Mouse (Mus musculus): ENCODE measurements around the gene Ypel4.

Gene Ypel4

DNA sequence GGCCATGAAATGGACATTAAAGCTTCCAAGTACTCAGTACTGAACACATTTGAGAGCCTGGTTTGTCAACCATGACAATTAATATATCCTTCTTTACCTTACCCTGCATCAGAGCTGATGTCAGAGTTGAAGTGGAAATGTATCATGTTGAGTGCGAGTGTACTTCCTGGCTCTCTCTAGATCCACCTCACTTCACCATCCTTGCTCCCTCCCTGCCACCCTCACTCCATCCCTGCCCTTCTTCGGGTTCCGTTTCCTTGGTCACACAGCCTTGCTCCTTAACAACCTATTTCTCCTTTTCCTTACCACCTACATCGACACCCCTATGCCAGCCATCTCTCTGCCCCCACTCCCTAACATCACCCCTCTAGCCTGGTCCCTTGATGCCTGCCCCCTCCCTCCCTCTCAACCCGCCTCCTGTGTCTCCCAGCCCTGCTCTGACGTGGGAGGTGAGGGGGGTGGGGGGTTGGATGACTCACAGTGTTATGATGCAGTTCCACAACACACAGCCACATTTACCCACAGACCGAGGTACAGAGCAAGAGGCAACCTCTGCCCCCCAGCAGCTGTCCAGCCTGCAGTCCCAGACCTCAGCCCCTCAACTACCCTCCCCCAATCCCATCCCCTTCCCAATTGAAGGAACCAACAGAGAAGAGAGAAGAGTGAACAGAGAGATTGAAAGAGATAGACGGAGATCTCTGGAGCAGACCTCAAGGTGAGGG is at the start of gene Ypel4:
Gene Ypel4, plus strand, starts transcription at position 480 of the 722 bp plus-strand sequence.
- no peak for DNase-seq (ENCODE audit: low read depth, low spot score)

DNA sequence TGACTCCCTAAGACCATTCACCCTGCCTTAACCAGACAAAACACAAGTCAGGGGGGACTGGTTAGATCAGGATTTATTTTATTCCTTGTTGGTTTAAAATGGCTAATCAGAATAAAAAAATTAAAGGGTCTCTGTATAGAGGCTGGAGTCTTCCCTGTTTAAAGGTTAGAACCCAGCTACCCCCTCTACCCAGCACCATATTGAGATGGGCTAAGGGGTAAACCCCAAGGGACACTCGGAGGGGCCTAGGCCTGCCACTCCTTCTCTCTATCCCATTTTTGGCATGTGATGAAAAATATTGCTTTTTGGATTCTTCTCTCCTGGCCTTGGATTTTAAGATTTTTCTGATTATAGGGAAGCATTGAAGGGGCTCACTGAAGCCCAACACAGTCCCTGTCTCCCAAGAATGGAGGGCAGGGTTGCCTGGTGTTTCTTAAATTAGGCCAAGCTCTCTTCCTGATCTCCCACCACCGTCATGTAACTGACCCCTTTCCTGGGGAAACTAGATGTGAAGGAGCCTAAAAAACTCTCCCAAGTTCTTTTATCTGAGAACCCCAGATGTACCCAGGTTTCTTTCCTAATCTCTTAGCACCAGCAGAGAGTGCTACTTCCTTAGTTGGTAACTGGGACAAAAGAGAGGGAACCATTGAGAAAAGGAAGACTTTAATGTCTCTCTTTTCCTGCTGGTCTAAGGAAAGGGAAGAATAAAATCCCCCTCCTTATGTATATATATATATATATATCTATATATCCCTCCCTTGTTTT is 45.6 kb upstream of the Ypel4 start:
- no peak for DNase-seq (ENCODE audit: low read depth, low spot score)

DNA sequence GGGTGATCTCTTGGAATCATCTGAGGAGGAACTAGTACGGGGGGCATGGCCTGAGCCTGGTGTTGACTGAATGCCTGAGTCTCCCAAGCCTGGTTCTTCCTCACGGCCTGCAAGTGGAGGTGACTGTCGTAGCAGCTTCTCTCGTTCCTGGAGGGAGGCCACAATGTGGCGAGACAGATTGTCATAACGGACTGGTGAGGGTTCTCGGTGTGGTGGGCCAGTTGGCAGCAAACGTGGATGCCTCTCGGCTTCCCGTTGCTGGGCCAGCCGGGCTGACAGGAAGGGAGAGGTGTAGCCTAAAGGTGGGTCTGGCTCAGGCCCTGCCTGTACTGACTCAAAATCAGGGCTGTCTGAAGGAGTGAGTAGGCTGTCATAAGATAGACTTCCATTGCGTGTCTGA is 43.8 kb upstream of the Ypel4 start:
- no peak for DNase-seq (ENCODE audit: low read depth, low spot score)

GRCm38 (mm10) chr2:84695007-84695695 is 38.7 kb upstream of the Ypel4 start:
- no peak for DNase-seq (ENCODE audit: low read depth, low spot score)

- no peak for DNase-seq (ENCODE audit: low read depth, low spot score)
Measured at GRCm38 (mm10) chr2:84703497-84703896, 30.4 kb upstream of the Ypel4 start.

- no peak for DNase-seq (ENCODE audit: low read depth, low spot score)
Measured at GRCm38 (mm10) chr2:84704329-84704728, 29.5 kb upstream of the Ypel4 start.

DNA sequence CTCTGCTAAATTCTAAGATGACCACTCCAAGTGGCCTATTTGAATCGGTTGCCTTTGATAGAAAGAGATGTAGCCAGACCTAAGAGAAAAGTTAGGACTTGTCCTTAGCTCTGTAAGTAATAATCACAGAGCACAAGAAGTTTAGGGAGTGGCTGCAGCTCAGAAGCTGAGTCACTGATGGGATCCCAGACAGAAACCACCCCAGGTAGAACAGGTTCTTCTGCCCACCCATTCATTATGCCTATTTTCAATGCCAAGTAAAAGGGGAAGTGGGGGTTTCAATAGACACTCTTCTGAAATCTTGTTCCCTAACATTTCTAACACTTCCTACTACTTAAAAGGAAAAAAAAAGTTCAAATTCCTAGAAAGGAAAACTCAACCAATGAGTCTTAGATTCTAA is 28.6 kb upstream of the Ypel4 start:
- DNase-seq (ENCODE audit: low read depth, low spot score) = no peak

DNA sequence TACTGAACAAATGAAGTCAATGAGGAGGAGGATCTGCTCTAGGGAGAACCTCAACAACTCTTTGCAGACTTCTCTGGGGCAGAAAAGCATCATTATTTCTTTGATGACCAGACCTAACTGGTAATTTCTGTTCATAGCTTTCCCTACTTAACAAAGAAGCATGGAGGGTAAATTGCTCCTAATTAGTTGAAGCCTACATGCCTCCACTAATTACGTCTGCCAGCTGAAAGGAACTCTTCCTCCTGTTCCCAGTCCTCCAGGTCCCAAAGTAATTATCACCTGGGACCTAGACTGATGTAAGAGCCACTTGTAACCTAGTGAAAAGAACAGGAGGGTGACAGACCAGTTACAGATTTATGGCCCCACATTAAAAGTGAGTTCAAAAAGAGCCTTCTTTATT is 26.3 kb upstream of the Ypel4 start:
- DNase-seq (ENCODE audit: low read depth, low spot score) = no peak

GRCm38 (mm10) chr2:84711898-84712297 is 22.0 kb upstream of the Ypel4 start:
- no peak for DNase-seq (ENCODE audit: low read depth, low spot score)

DNA sequence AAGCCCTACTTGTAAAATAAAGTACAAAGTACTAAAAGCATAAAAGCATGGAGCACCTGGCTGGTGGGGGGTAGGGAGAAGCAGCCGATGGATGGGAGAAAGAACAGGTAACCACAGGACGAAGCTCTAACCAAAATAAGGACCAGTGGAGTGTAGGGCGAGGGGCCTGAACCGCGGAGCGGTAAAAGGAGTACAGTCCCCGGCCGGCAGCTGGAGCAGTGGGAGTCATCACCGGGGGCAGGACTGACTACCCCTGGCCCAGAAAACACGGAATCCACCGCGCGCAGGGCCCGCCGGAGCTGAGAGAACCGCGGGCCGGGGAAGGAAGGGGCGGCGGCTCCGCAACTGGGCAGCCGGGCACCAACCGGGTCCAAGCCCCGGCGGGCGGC is 19.4 kb upstream of the Ypel4 start:
- DNase-seq (ENCODE audit: low read depth, low spot score) = no peak

GRCm38 (mm10) chr2:84714811-84715561 is 18.9 kb upstream of the Ypel4 start, which contains the start of gene Zdhhc5:
Gene Zdhhc5, minus strand, starts transcription at chr2:84715180.
- DNase-seq (ENCODE audit: low read depth, low spot score) = peak; percentile 96

DNA sequence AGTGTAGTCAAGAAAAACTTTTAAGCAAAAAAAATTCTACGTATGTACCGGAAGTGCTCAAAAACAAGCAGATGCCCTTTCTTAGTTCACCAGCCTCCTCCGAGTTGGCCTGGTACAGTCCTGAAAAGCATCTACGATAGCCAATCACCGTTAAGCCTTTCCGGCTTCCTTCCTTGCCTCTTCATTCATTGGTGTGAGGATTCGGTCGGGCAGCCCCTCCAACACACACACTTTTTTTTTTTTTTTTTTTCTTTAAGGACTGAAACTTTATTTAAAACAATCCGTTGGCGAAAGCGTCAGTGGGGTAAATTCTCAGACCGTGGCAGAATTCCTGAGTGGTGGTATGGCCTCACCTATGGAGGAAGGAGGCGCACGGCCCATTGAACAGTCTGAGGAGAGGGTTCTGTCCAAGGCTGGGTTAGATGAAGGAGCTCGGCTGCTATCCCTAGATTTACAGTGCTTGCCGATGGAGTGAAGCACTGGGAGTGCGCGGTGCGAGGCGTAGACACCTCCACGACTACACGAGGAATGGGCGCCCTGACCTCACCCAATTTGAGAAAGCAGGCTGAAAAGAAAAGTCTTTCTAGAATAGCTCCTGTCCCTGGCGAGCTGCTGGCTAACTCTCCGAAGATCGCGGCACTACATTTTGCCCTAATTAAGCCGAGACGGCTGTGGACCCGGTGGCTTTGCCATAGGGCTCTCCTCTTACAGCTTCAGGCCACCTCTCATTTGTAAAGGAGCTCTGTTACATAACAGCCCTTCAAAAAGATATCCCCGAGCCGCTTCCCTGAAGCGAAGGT is 18.1 kb upstream of the Ypel4 start:
- DNase-seq (ENCODE audit: low read depth, low spot score) = peak; percentile 96

DNA sequence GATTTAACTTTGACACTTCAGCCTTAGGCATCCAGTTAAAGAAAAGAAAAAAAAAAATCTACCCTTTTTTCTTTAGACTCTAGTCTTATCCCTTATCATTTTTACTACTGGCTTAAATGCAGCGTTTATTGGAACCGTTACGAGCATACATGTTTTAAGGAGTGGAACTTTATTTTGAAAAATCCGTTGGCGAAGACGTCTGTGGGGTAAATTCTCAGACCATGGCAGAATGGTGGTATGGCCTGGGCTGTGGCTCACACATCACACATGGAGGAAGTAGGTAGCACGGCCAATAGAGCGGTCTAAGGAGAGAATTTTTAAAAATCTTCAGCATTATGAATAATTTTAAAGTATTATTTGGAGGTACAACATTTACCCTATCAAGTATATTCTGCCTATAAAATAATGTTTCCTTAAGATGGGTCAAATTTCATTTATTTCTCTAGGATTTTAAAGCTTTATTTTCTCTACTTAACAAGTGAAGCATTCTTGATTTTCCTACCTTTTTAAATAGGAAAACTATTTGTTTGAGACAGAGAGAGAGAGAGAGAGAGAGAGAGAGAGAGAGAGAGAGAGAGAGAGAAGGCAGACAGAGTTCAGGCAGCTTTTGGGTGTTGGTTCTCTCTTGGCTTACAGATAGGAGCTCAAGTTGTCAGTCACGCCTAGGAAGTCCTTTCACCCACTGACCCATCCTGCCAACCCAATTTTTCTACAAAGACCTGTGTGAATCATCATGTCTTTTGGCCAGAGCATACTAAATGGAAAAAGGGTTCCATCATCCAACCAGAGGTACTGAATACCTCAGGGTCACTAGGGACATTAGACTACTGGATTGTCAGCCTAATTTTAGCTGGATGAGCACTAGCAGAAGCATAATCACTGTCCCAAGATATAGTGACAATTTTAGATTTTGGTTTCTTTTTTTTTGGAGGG is 17.2 kb upstream of the Ypel4 start:
- no peak for DNase-seq (ENCODE audit: low read depth, low spot score)

GRCm38 (mm10) chr2:84717357-84717756 is 16.5 kb upstream of the Ypel4 start:
- DNase-seq (ENCODE audit: low read depth, low spot score) = no peak

DNA sequence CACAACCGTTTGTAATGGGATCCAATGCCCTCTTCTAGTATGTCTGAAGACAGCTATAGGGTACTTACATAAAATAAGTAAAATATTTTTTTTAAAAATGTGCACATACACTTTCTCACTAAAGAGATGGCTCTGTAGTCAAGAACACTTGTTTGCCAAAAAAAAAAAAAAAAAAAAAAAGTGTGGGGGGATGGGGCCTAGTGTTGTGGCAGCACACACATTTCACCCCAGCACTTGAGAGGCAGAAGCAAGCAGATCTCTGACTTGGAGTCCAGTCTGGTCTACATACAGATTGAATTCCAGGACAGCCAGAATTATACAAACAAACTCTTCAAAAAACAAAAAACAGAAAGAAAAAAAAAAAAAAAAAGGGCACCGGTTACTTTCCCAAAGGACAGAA is 13.1 kb upstream of the Ypel4 start:
- no peak for DNase-seq (ENCODE audit: low read depth, low spot score)

- no peak for DNase-seq (ENCODE audit: low read depth, low spot score)
Measured at GRCm38 (mm10) chr2:84721182-84721581, 12.7 kb upstream of the Ypel4 start.

DNA sequence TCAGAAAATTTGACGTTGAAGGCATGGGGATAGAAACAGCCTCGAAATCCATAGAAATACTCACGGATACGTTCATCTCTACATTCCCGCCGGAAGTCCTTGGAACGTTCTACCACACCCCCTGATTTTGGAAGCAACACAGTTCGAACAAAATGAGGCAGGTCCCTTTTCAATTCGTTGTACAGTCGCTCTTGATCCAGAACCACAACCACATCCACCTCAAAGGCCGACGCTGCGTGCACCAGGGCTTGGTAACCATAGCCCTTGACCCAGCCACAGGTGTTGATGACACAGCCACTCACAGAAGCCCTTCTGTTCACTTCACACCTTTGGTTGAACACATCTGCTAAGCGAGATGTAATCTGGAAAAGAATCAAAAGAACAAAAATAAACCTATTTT is 10.0 kb upstream of the Ypel4 start:
- no peak for DNase-seq (ENCODE audit: low read depth, low spot score)

DNA sequence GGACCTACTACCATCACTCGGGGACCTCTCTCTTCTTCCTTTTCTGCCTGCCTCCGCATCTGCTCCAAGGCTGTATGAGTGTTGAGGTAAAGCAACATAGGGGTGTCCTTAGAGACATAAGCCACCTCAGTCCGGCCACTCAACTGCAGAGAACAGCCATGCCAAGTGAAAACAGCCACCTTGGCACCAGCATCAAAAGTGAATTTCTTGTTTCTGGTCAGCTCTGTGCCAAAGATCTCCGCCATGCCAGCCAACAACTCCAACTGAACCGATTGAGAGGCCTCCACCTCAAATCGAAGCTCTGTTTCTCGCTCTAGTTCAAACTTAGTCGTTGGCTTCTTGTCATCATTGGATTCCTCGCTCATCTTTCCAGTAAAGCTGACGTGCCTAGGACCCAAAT is 8.1 kb upstream of the Ypel4 start:
- DNase-seq (ENCODE audit: low read depth, low spot score) = no peak

GRCm38 (mm10) chr2:84726716-84727115 is 7.1 kb upstream of the Ypel4 start:
- DNase-seq (ENCODE audit: low read depth, low spot score) = no peak

All from brain, embryonic 18.5 days (tissue).